ENCODE assay signal across 8 mouse cellular contexts in genomic region chr2:28204167-28204566, GRCm38 (mm10). TPM values are rescaled to one million over a fixed set of nuclear protein-coding genes. Genes with fewer than 3 reads are reported as not detected.
DNase-seq lines count a peak whose midpoint lies in the region; ATAC-seq lines count a peak whose summit lies in the region.

No protein-coding gene starts in this region.

- peaks cover 18% of the 10 kb centered on the region for H3K27me3 ChIP-seq in limb, embryonic 13.5 days

- peaks cover 19% of the 10 kb centered on the region for H3K4me1 ChIP-seq in limb, embryonic 13.5 days

- DNase-seq in CD4-positive, CD25-positive, alpha-beta regulatory T cell, adult 2 months (ENCODE audit: low read depth, low spot score), result peak; percentile 63
- DNase-seq in embryo, embryonic 10 days (ENCODE audit: low spot score), result peak; percentile 96
- DNase-seq in gastrocnemius, postnatal 25 days, result peak; percentile 73
- peak; percentile 92 for DNase-seq in kidney, adult 9 months
- DNase-seq in spleen, postnatal 36 days (ENCODE audit: low spot score in 2 of 2), result peak; percentile 47 to 61

- H3K4me2 ChIP-seq in limb, embryonic 13.5 days (replicated peaks), result peak overlapping the region; percentile 31

- peaks cover 5% of the 10 kb centered on the region; the same call in 1 of the 2 replicates for H3K36me3 ChIP-seq in limb, embryonic 13.5 days

- no peaks in the 10 kb centered on the region for H3K9me3 ChIP-seq in limb, embryonic 13.5 days

- no peak for ATAC-seq in CD4-positive, CD25-positive, alpha-beta regulatory T cell, adult 4 months
- ATAC-seq in limb, embryonic 13.5 days (ENCODE audit: low FRiP score, low read depth), result no peak
- ATAC-seq in monocyte, adult 5-6 weeks (replicated peaks; ENCODE audit: insufficient number of reproducible peaks, low FRiP score, low TSS enrichment, poor library complexity, severe bottlenecking), result peak; percentile 75

- WGBS in limb, embryonic 13.5 days, result 4% methylated on average over 9 of the region's 9 CpGs

- H3K4me3 ChIP-seq in limb, embryonic 13.5 days, result no peak overlapping the region

- H3K27ac ChIP-seq in limb, embryonic 13.5 days, result no peak overlapping the region

- no peak overlapping the region for H3K9ac ChIP-seq in limb, embryonic 13.5 days

RNA-seq across cellular contexts. Expression of gene Olfm1, which starts 11.4 kb away (rescaled TPM):
- polyA plus RNA-seq in CD4-positive, CD25-positive, alpha-beta regulatory T cell, adult 4 months (2017; shearing (Covaris generic)), result not detected
- total RNA-seq in gastrocnemius, postnatal 25 days (2021), result 10 to 100 TPM; 11.9 to 14.5 TPM
- 15.4 and 16.9 TPM in 2 replicates for polyA plus RNA-seq in limb, embryonic 13.5 days (2015; fragmentation: Nextera tagmentation; extraction: Ambion mirVana)
- 8.7 to 18.9 TPM (median 13.5 TPM) in 3 replicates for total RNA-seq in monocyte, adult 5-6 weeks (2017)
